Mouse (Mus musculus): ENCODE data around the gene Sufu.
A peak's percentile ranks its signal among the peaks of the same experiment; 100 is the strongest.

Sufu gene

GRCm38 (mm10) chr19:46396686-46397435 lies at the start of gene Sufu:
Gene Sufu, plus strand, starts transcription at chr19:46396896.
- peak; percentile 99 for DNase-seq

GRCm38 (mm10) chr19:46347146-46347545 lies 49.5 kb upstream of the Sufu start:
- no peak for DNase-seq

GRCm38 (mm10) chr19:46347936-46348668 lies 48.6 kb upstream of the Sufu start:
- DNase-seq, result no peak

- peak; percentile 79 for DNase-seq
Measured at GRCm38 (mm10) chr19:46348761-46349458, 47.8 kb upstream of the Sufu start.

GRCm38 (mm10) chr19:46349550-46349949 lies 47.1 kb upstream of the Sufu start:
- DNase-seq, result no peak

DNA sequence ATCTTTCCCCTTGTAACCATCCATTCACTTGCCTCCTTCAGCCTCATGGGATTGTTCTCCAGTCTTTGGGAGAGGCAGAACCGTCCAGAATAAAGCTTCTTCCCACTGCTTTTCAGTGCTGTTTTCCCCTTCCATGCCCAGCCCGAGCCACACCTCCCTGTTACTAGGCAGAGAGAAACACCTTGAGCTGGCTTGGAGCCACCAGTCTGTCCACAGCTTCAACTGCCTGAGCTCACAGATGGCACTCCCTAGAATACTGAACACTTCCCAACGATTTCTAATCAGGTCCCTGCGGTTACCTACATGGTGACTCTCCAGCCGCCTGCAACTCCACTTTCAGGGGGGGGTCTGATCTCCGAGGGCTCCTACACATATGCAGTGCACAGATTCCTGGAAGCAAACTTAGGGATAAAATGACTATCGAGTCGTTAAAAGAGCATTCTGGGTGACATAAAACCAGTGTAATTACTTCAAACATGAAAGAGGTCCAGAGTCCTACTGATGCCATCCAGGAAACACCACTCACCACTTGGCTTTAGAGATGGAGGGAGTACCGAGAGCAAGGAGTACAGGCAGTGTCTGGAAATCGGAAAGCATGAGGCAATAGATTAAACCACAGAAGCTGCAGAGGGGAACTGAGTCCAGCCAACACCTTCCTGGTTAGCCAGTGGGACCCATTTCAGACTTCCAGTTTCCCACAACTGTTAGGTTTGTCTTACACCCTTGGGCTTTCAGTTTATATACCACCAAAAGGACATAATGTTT lies 46.3 kb upstream of the Sufu start, which contains the start of gene 2310034G01Rik:
TSS of gene 2310034G01Rik (minus strand) at position 135 of the 765 bp plus-strand sequence.
- peak; percentile 59 for DNase-seq

DNA sequence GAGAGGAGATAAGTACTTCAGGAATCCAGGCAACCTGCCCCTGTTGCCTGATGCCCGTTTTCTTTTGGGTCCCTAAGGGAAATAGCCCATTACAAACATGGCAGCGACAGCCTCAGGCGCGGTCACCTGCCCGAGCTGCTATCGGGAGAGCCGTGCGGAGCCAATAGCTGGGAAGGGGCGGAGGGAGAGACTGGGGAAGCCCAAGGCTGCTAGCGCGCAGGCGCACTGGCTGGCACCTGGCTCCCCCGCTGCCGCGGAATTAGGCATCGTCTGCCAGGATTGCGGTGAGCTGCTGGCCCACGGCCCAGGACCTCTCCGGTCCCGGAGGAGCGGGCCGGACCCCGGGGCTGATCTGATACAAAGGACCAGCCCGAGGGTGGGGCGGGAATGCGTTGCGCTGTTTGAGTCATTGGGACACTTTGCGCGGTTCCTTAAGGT lies 40.0 kb upstream of the Sufu start:
- peak; percentile 87 for DNase-seq

- DNase-seq, result peak; percentile 45
Measured at GRCm38 (mm10) chr19:46357344-46358280, 39.1 kb upstream of the Sufu start.

DNA sequence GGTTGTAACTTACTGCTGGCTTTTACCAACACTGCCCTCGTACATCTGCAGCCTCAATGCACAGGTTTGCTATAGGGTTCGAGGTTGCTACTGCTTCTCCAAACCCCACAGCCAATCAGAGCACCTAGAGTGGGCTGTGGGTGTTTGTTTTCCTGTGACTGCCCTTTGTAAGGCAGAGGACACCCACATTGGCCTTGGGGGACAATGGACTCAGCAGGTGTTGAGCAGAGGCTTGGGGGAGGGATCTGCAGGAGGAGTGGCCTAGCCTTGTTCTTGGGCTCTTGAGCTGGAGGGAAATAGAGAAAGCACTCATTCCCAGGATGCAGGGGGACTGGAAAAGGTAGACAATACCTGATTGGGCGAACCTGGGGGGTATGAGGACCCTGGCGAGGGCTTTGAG lies 38.3 kb upstream of the Sufu start:
- DNase-seq, result no peak

GRCm38 (mm10) chr19:46362104-46362503 lies 34.6 kb upstream of the Sufu start:
- DNase-seq, result no peak

DNA sequence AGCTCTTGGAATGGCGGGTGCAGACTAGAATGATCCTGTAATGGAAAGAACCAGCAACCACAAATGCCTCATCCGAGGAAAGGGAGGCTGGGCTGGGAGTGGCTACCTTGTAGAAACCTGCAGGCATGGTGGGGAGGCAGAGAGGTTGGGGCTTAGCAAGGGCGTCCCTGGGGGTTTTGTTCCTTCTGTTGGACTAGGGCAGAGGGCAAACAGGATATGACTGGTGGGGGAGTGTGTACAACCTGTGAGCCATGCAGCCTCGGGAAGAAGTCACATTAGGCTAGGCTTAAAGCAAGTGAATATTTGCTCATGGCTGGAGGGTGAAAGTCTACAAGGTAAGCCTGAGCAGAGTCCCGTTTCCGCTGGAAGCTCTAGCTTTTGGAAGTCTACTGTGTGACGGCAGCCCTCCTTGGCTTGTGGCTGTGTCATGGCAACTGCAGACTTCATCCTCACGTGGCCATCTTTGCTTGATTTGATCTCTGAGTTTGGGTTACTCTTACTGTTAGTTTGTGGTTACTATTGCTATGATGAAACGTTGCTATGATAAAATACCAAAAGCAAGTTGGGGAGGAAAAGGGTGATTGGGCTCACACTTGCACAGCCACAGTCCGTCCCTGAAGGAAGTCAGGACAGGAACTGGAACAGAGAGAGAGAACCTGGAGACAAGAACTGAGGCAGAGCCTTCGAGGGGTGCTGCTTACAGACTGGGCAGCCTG lies 33.2 kb upstream of the Sufu start:
- no peak for DNase-seq

GRCm38 (mm10) chr19:46367798-46368590 lies 28.7 kb upstream of the Sufu start:
- DNase-seq, result no peak

DNA sequence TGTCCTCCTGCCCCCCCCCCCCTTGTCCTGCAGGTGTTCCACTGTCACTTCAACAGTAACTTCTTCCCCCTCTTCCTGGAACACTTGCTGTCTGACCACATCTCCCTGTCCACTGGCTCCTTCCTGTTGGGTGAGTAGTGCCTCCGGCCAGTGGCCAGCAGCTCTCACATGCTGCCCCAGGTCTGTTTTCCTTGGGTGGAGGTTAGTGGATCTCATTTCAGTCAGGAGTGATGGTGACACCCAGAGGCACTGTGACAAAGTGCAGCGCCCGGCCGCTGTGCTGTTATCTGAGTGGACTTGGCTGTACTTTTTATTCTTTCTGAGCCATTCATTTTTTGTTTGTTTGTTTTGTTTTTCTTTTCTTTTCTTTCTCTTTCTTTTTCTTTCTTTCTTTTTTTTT lies 27.5 kb upstream of the Sufu start:
- peak; percentile 84 for DNase-seq

- peak; percentile 30 for DNase-seq
Measured at GRCm38 (mm10) chr19:46374477-46375088, 22.1 kb upstream of the Sufu start.

DNA sequence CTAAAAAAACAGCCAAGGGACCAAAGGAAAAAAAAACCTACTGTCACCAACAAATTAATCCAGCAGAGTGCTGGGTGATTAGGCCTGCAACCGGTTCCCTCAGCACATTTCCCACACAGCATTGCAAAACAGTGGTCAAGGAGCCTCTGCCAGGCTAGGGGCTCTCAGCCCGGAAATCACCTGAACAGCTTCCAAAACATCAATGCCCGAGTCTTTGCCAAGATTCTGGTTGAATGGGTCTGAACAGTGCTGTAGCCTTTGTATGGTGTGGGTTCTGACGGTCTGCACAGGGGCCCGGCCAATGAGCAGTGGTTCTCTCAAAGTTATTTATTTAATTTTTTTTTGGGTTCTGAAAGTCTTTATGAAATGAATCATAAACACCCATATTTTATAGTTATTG lies 21.2 kb upstream of the Sufu start:
- peak; percentile 33 for DNase-seq

- no peak for DNase-seq
Measured at GRCm38 (mm10) chr19:46375891-46376290, 20.8 kb upstream of the Sufu start.

- no peak for DNase-seq
Measured at GRCm38 (mm10) chr19:46382275-46382674, 14.4 kb upstream of the Sufu start.

DNA sequence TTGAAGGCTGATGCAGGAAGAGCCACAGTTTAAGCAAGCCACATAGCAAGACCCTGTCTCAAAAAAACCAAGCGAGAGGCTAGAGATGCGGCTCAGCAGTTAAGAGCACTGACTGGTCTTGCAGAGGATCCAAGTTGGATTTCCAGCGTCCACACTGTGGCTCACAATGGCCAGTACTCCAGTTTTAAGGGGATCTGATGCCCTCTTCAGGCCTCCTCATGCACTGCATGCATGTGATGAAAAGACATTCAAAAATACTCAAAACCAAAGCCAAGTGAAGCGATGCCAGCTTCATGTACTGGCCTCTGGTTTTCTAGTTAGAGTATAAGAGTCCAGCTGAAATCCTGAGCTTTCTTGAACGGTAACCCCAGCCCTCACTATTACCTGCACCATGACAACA lies 6.8 kb upstream of the Sufu start:
- DNase-seq, result peak; percentile 47

DNA sequence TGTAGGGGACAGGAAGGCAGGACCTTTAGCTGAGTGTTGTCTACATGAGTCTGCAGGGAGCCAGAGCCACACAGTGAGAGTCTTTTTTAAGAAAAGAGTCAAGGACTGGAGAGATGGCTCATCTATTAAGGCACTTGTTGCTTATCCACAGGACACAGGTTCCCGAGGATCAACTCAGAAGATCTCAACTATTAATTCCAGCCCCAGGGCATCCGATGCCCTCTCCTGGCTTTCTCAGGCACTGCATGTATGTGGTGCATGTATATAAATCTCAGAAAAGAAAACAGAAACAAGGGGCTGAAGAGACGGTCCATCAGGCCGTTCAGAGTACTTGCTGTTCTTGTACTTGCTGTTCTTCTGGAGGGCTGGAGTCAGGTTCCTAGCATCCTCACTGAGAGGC lies 4.7 kb upstream of the Sufu start:
- peak; percentile 65 for DNase-seq

DNA sequence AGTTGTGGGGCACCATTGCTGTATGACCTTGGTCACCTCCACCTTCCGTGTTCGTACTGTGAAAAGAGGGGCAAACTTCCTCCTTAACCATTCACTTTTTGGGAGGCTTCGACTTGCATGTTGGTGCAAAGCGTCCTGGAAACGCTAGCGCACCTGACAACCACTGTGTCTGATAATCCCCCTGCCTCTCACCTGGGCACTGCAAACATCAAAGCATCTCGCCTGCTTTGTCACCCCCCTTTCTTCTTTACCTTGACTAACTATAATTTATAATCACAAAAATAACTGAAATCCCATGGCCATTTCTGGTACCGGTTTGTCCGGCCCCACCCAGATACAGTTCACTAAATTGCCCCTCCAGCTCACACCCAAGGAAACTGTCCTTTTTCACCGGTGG lies 2.0 kb upstream of the Sufu start:
- DNase-seq, result no peak
